16 mouse cellular contexts compared by ENCODE assay signal in the genomic region with DNA sequence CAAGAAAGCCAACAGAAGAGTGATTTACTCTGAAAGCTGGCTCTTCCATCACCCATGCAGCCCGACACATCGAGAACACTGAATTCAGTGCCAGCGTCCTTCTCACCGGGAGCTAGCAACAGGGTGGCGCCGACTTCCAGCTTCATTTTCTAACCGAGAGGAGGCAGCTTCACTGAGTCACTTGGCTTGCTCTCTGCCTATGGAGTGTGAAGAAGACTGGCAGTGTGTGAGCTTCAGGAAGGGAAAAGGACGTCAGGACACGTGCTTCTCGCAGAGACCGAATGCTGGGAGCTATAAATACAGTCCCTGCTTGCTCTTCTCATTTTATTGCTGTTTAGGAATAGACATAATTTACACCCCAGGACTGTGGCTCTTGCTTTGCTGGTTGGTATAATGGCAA.
DNase-seq lines count a peak whose midpoint lies in the region; ATAC-seq and TF ChIP-seq lines count a peak whose summit lies in the region.
"Had no signal": no experiment of that assay in that cellular context is flagged by ENCODE, and none has a peak within 500 bp of the region (broad histone marks: within the 10 kb centered on the region; RNA-seq: fewer than 3 reads in every experiment).

No protein-coding gene starts in this region.

- H3K4me3 ChIP-seq in forebrain, embryonic 16.5 days (replicated peaks; ENCODE audit: low read length): no peak overlapping the region
- H3K4me3 ChIP-seq in forebrain, embryonic 13.5 days: no peak overlapping the region
- H3K4me3 ChIP-seq in cortical plate, adult 2 months (ENCODE audit: insufficient read depth, low read length): no peak overlapping the region
- no peak overlapping the region for H3K4me3 ChIP-seq in neural tube, embryonic 15.5 days (replicated peaks)
- H3K4me3 ChIP-seq: embryonic facial prominence, embryonic 12.5 days; limb, embryonic 13.5 days had no signal

- H3K4me2 ChIP-seq in forebrain, embryonic 16.5 days (ENCODE audit: low read length): no peak overlapping the region
- H3K4me2 ChIP-seq in forebrain, embryonic 13.5 days: no peak overlapping the region
- peak overlapping the region; percentile 23 for H3K4me2 ChIP-seq in neural tube, embryonic 15.5 days
- H3K4me2 ChIP-seq: embryonic facial prominence, embryonic 12.5 days; limb, embryonic 13.5 days; lung, embryonic 14.5 days had no signal

- DNase-seq in layer of hippocampus, adult 9-11 months: peak; percentile 80
- DNase-seq in spleen, adult 12 weeks (ENCODE audit: low spot score): no peak
- DNase-seq in gastrocnemius, adult 18-20 months (ENCODE audit: low spot score): no peak
- DNase-seq: cerebellum, adult 18-20 months; gastrocnemius, postnatal 25 days; heart, postnatal 14 days; kidney, adult 9 months; lung, embryonic 14.5 days; thymus, postnatal 14 days had no signal

- H3K36me3 ChIP-seq in forebrain, embryonic 16.5 days (ENCODE audit: control insufficient read depth, insufficient read depth): no peaks in the 10 kb centered on the region
- H3K36me3 ChIP-seq in forebrain, embryonic 13.5 days (ENCODE audit: poor library complexity, severe bottlenecking): no peaks in the 10 kb centered on the region
- no peaks in the 10 kb centered on the region for H3K36me3 ChIP-seq in neural tube, embryonic 15.5 days
- H3K36me3 ChIP-seq: embryonic facial prominence, embryonic 12.5 days; limb, embryonic 13.5 days had no signal

- WGBS in forebrain, embryonic 16.5 days: 59% methylated on average over 11 of the region's 11 CpGs
- WGBS in forebrain, embryonic 13.5 days: 82% methylated on average over 11 of the region's 11 CpGs
- WGBS in neural tube, embryonic 15.5 days: 26% methylated on average over 11 of the region's 11 CpGs

- H3K27me3 ChIP-seq in forebrain, embryonic 16.5 days (replicated peaks; ENCODE audit: control insufficient read depth, insufficient read depth, low read length): no peaks in the 10 kb centered on the region
- H3K27me3 ChIP-seq in forebrain, embryonic 13.5 days: no peaks in the 10 kb centered on the region
- H3K27me3 ChIP-seq in neural tube, embryonic 15.5 days (replicated peaks): no peaks in the 10 kb centered on the region
- H3K27me3 ChIP-seq: embryonic facial prominence, embryonic 12.5 days; limb, embryonic 13.5 days had no signal

- ATAC-seq in forebrain, embryonic 16.5 days: peak; percentile 77
- ATAC-seq in forebrain, embryonic 13.5 days: no peak; the same call in 1 of the 2 replicates
- ATAC-seq in neural tube, embryonic 15.5 days (ENCODE audit: low FRiP score): peak; percentile 84
- ATAC-seq in monocyte, adult 5-6 weeks (replicated peaks; ENCODE audit: insufficient number of reproducible peaks, low FRiP score, low TSS enrichment, poor library complexity, severe bottlenecking): no peak

- no peak overlapping the region for H3K9ac ChIP-seq in forebrain, embryonic 16.5 days (replicated peaks; ENCODE audit: low read depth, low read length)
- H3K9ac ChIP-seq in forebrain, embryonic 13.5 days: no peak overlapping the region
- H3K9ac ChIP-seq in neural tube, embryonic 15.5 days (replicated peaks): no peak overlapping the region
- H3K9ac ChIP-seq: embryonic facial prominence, embryonic 12.5 days; limb, embryonic 13.5 days; lung, embryonic 14.5 days had no signal

- H3K4me1 ChIP-seq in forebrain, embryonic 16.5 days (replicated peaks; ENCODE audit: control insufficient read depth, insufficient read depth, low read length): no peaks in the 10 kb centered on the region
- H3K4me1 ChIP-seq in forebrain, embryonic 13.5 days: no peaks in the 10 kb centered on the region
- peaks cover 4% of the 10 kb centered on the region; the same call in 1 of the 2 replicates for H3K4me1 ChIP-seq in cortical plate, adult 2 months (ENCODE audit: control insufficient read depth, insufficient read depth, low read length)
- H3K4me1 ChIP-seq in neural tube, embryonic 15.5 days: peaks cover 16% of the 10 kb centered on the region
- H3K4me1 ChIP-seq: embryonic facial prominence, embryonic 12.5 days; limb, embryonic 13.5 days had no signal

- no peak for TF ChIP-seq CTCF in cortical plate, adult 2 months (IDR thresholded peaks at IDR 0.05; ENCODE audit: extremely low read depth, insufficient read depth, low read length)

- no peaks in the 10 kb centered on the region for H3K9me3 ChIP-seq in forebrain, embryonic 16.5 days (ENCODE audit: control insufficient read depth, low read length)
- H3K9me3 ChIP-seq in forebrain, embryonic 13.5 days (replicated peaks): no peaks in the 10 kb centered on the region
- H3K9me3 ChIP-seq in neural tube, embryonic 15.5 days (replicated peaks): no peaks in the 10 kb centered on the region
- H3K9me3 ChIP-seq: embryonic facial prominence, embryonic 12.5 days; limb, embryonic 13.5 days had no signal

- no peak overlapping the region for H3K27ac ChIP-seq in forebrain, embryonic 16.5 days (ENCODE audit: low read length)
- H3K27ac ChIP-seq in forebrain, embryonic 13.5 days: no peak overlapping the region
- no peak overlapping the region for H3K27ac ChIP-seq in cortical plate, adult 2 months (ENCODE audit: insufficient read depth, low read length)
- peak overlapping the region; percentile 48 for H3K27ac ChIP-seq in neural tube, embryonic 15.5 days (replicated peaks)
- H3K27ac ChIP-seq: embryonic facial prominence, embryonic 12.5 days; limb, embryonic 13.5 days had no signal

- TF ChIP-seq POLR2A in cortical plate, adult 2 months (IDR thresholded peaks at IDR 0.05; ENCODE audit: extremely low read depth, insufficient read depth, low read length): peak; percentile 88

Comparison
In these comparisons a context has a peak if more than half of its experiments do, and no peak if none do; other contexts are left out.
1. ATAC-seq: peak in forebrain, embryonic 16.5 days (single experiment) and neural tube, embryonic 15.5 days (single experiment); none in forebrain, embryonic 13.5 days (single experiment) and monocyte, adult 5-6 weeks (single experiment).